Mouse (Mus musculus) intestine, postnatal 0 days (tissue): ENCODE measurements around the gene Tesk1. TPM values are rescaled to one million over a fixed set of nuclear protein-coding genes. Genes with fewer than 3 reads are reported as not detected.

Experiments
- ATAC-seq: fragments of 200-750 bp; cut with Nextera tagmentation; 2 replicates; pipeline ENCODE4 v1.8.0; 2017; ENCODE audit warnings: mild to moderate bottlenecking, moderate TSS enrichment, moderate library complexity
- H3K27ac ChIP-seq: fragments of 300-500 bp; sonication (generic); 2 replicates; pipeline ENCODE4 v1.5.1; 2014; ENCODE audit warnings: mild to moderate bottlenecking, low read depth, low read length, moderate library complexity
- H3K27me3 ChIP-seq: fragments of 300-500 bp; sonication (generic); replicated peaks from 2 replicates; pipeline ENCODE4 v1.6.1; 2014; ENCODE audit warnings: low read length, mixed read lengths; ENCODE audit not compliant: control insufficient read depth, insufficient read depth
- H3K36me3 ChIP-seq: fragments of 300-500 bp; sonication (generic); 2 replicates; pipeline ENCODE4 v1.6.1; 2014; ENCODE audit warnings: mild to moderate bottlenecking, moderate library complexity; ENCODE audit not compliant: control insufficient read depth, insufficient read depth
- H3K4me1 ChIP-seq: fragments of 300-500 bp; sonication (generic); replicated peaks from 2 replicates; pipeline ENCODE4 v1.6.1; 2014; ENCODE audit warnings: antibody characterized with exemption, low read length, mixed read lengths; ENCODE audit not compliant: control insufficient read depth, insufficient read depth
- H3K4me2 ChIP-seq: fragments of 300-500 bp; sonication (generic); replicated peaks from 2 replicates; pipeline ENCODE4 v1.6.1; 2014; ENCODE audit warnings: low read depth, mild to moderate bottlenecking, moderate library complexity
- H3K4me3 ChIP-seq: fragments of 300-500 bp; sonication (generic); 2 replicates; pipeline ENCODE4 v1.5.1; 2014; ENCODE audit warnings: low read depth, low read length
- H3K9ac ChIP-seq: fragments of 300-500 bp; sonication (generic); 2 replicates; pipeline ENCODE4 v1.6.1; 2014; ENCODE audit warnings: mild to moderate bottlenecking, low read depth, low read length
- H3K9me3 ChIP-seq: fragments of 300-500 bp; sonication (generic); 2 replicates; pipeline ENCODE4 v1.6.1; 2016; ENCODE audit warnings: mixed run types; ENCODE audit not compliant: control insufficient read depth
- CTCF ChIP-seq: sonication (generic); IDR thresholded peaks from 2 replicates; pipeline ENCODE4 v1.5.1; 2016; ENCODE audit warnings: low read depth, mild to moderate bottlenecking, control low read depth, antibody characterized with exemption, moderate library complexity
- WGBS: fragments of 180-500 bp; shearing (Covaris S2); extraction: QIAGEN DNeasy Blood & Tissue Kit; methylation state at CpG from one replicate; pipeline ENCODE4 v1.1.7; 2014; 5-methylcytosine and 5-hydroxymethylcytosine counted together
- polyA plus RNA-seq: library from polyadenylated mRNA; unstranded; fragments of >200 nt; fragmentation: Nextera tagmentation; extraction: Ambion mirVana; gene quantifications from 2 replicates; pipeline ENCODE4 v1.2.1, GENCODE M21; 2015

The Tesk1 gene
- polyA plus RNA-seq, 1 experiment from 2014 or later: 4.6 TPM

DNA sequence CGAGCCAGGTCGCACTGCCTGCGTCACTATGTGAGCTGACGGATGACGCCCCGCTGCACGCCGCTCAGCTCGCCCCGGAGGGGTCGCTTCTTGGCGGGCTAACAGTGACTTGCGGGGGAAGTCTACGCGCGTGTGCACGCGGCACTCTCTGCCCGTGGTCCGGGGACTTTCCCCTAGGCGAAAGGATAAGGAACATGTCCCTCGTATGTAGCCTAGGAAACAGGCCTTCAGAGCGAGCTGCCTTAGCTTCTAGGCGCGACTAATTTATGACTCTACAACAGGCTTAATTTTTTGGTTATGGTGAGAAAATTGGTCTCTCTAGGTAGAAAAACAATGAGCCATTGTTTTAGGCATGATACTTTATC lies 51.1 kb downstream of the Tesk1 start, which contains the start of gene Ccdc107:
Gene Ccdc107 (plus strand): TSS at position 80 of the 365 bp plus-strand sequence.
- H3K4me3 ChIP-seq: peak within 1 kb of the TSS; percentile 70
- WGBS: under 1% methylated on average over 25 of the region's 25 CpGs
- peaks cover 3% of the 10 kb centered on the region; the same call in 1 of the 2 replicates for H3K4me1 ChIP-seq
- peak; percentile 94 for ATAC-seq
- peak within 1 kb of the TSS; percentile 82 for H3K4me2 ChIP-seq
- no peaks in the 10 kb centered on the region for H3K27me3 ChIP-seq
- TF ChIP-seq CTCF: no peak
- H3K36me3 ChIP-seq: peaks cover 5% of the 10 kb centered on the region; the same call in 1 of the 2 replicates
- no peaks in the 10 kb centered on the region for H3K9me3 ChIP-seq
- peak within 1 kb of the TSS; percentile 72 for H3K27ac ChIP-seq
- H3K9ac ChIP-seq: peak within 1 kb of the TSS; percentile 65

- Histone ChIP-seq H3K9ac (peak overlapping the region; percentile 65), H3K27me3 (no peaks in the 10 kb centered on the region), H3K36me3 (peaks cover 6% of the 10 kb centered on the region; the same call in 1 of the 2 replicates), H3K9me3 (no peaks in the 10 kb centered on the region), H3K4me2 (peak overlapping the region; percentile 82), H3K4me1 (peaks cover 3% of the 10 kb centered on the region; the same call in 1 of the 2 replicates), H3K4me3 (peak overlapping the region; percentile 70), H3K27ac (peak overlapping the region; percentile 72)
- peak; percentile 45; the same call in 1 of the 2 replicates for TF ChIP-seq CTCF
- ATAC-seq: peak; percentile 84
- under 1% methylated on average over 47 of the region's 47 CpGs for WGBS
Observed at GRCm38 (mm10) chr4:43493186-43493845, 51.6 kb downstream of the Tesk1 start.

- peak overlapping the region; percentile 65 for H3K9ac ChIP-seq
- no peak for TF ChIP-seq CTCF
- peak overlapping the region; percentile 71 for H3K27ac ChIP-seq
- H3K4me2 ChIP-seq: peak overlapping the region; percentile 82
- H3K4me3 ChIP-seq: peak overlapping the region; percentile 70
- no peaks in the 10 kb centered on the region for H3K9me3 ChIP-seq
- H3K36me3 ChIP-seq: peaks cover 6% of the 10 kb centered on the region; the same call in 1 of the 2 replicates
- ATAC-seq: no peak
- WGBS: 1% methylated on average over 9 of the region's 9 CpGs
- H3K4me1 ChIP-seq: peaks cover 3% of the 10 kb centered on the region; the same call in 1 of the 2 replicates
- H3K27me3 ChIP-seq: no peaks in the 10 kb centered on the region
Observed at GRCm38 (mm10) chr4:43493846-43494240, 52.1 kb downstream of the Tesk1 start.

- Histone ChIP-seq H3K9ac (no peak overlapping the region), H3K4me3 (no peak overlapping the region), H3K27me3 (no peaks in the 10 kb centered on the region), H3K27ac (no peak overlapping the region), H3K4me2 (no peak overlapping the region), H3K4me1 (peaks cover 3% of the 10 kb centered on the region; the same call in 1 of the 2 replicates), H3K9me3 (no peaks in the 10 kb centered on the region), H3K36me3 (peaks cover 6% of the 10 kb centered on the region; the same call in 1 of the 2 replicates)
- 68% methylated on average over 6 of the region's 6 CpGs for WGBS
- TF ChIP-seq CTCF: no peak
- no peak for ATAC-seq
Observed at GRCm38 (mm10) chr4:43496587-43496986, 54.8 kb downstream of the Tesk1 start.

DNA sequence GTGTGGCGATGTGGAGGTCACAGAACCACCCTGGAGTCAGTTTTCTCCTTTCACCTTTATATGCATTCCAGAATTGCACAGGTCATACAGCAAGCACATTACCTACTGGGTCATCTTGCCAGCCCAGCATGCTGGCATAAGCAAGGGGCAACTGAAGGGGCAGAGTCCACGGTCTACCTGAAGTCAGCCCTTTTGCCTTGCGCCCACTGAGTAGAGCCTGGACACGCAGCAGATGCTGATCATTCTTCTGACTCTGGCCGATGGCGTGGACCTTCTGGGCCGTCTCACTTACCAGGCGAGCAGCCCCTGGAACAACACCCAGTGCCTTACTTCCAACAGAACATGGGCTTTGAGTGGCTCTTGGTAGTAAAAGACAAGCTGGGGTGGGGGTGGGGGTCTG lies 55.7 kb downstream of the Tesk1 start:
- 92% methylated on average over 8 of the region's 8 CpGs for WGBS
- Histone ChIP-seq H3K4me1 (peaks cover 3% of the 10 kb centered on the region; the same call in 1 of the 2 replicates), H3K4me3 (no peak overlapping the region), H3K4me2 (no peak overlapping the region), H3K9me3 (no peaks in the 10 kb centered on the region), H3K27ac (no peak overlapping the region), H3K27me3 (no peaks in the 10 kb centered on the region), H3K36me3 (peaks cover 6% of the 10 kb centered on the region; the same call in 1 of the 2 replicates), H3K9ac (no peak overlapping the region)
- no peak for TF ChIP-seq CTCF
- no peak for ATAC-seq

Other genes with a start within 250 kb of the Tesk1 start
- 1.0 and 1.1 TPM in 2 replicates for gene Atp8b5, start 174.8 kb upstream of the Tesk1 start, polyA plus RNA-seq
- 11.9 and 12.1 TPM in 2 replicates for gene Rusc2, start 60.0 kb upstream of the Tesk1 start, polyA plus RNA-seq
- 0.16 TPM in 1 of 2 replicates, not detected in the other for gene Fam166b, start 12.8 kb upstream of the Tesk1 start, polyA plus RNA-seq
- 3.2 and 3.7 TPM in 2 replicates for gene Cd72, start 12.7 kb downstream of the Tesk1 start, polyA plus RNA-seq
- gene Sit1, start 41.8 kb downstream of the Tesk1 start, polyA plus RNA-seq: not detected in 2 replicates
- 79.8 and 83.1 TPM in 2 replicates for gene Ccdc107, start 51.0 kb downstream of the Tesk1 start, polyA plus RNA-seq
- 10.3 and 12.3 TPM in 2 replicates for gene Arhgef39, start 57.8 kb downstream of the Tesk1 start, polyA plus RNA-seq
- 4.8 and 5.4 TPM in 2 replicates for gene Car9, start 65.0 kb downstream of the Tesk1 start, polyA plus RNA-seq
- gene Tpm2, start 81.8 kb downstream of the Tesk1 start, polyA plus RNA-seq: 928 and 1,046 TPM in 2 replicates
- gene Creb3, start 120.4 kb downstream of the Tesk1 start, polyA plus RNA-seq: 102 and 114 TPM in 2 replicates
- 41.6 and 47.7 TPM in 2 replicates for gene Tln1, start 120.8 kb downstream of the Tesk1 start, polyA plus RNA-seq
- 11.3 and 13.0 TPM in 2 replicates for gene Rgp1, start 136.8 kb downstream of the Tesk1 start, polyA plus RNA-seq
- gene Gba2, start 136.9 kb downstream of the Tesk1 start, polyA plus RNA-seq: 5.2 and 5.3 TPM in 2 replicates
- gene Msmp, start 142.6 kb downstream of the Tesk1 start, polyA plus RNA-seq: not detected in 2 replicates
- gene Npr2, start 190.0 kb downstream of the Tesk1 start, polyA plus RNA-seq: 3.5 and 4.1 TPM in 2 replicates
- 0.08 and 0.22 TPM in 2 replicates for gene Spag8, start 211.7 kb downstream of the Tesk1 start, polyA plus RNA-seq
- gene Hint2, start 214.5 kb downstream of the Tesk1 start, polyA plus RNA-seq: 270 and 305 TPM in 2 replicates
- 1.6 and 1.9 TPM in 2 replicates for gene Tmem8b, start 227.0 kb downstream of the Tesk1 start, polyA plus RNA-seq
- gene Fam221b, start 227.2 kb downstream of the Tesk1 start, polyA plus RNA-seq: 6.0 and 6.7 TPM in 2 replicates